ENCODE assay signal across 8 mouse cellular contexts in the genomic region with DNA sequence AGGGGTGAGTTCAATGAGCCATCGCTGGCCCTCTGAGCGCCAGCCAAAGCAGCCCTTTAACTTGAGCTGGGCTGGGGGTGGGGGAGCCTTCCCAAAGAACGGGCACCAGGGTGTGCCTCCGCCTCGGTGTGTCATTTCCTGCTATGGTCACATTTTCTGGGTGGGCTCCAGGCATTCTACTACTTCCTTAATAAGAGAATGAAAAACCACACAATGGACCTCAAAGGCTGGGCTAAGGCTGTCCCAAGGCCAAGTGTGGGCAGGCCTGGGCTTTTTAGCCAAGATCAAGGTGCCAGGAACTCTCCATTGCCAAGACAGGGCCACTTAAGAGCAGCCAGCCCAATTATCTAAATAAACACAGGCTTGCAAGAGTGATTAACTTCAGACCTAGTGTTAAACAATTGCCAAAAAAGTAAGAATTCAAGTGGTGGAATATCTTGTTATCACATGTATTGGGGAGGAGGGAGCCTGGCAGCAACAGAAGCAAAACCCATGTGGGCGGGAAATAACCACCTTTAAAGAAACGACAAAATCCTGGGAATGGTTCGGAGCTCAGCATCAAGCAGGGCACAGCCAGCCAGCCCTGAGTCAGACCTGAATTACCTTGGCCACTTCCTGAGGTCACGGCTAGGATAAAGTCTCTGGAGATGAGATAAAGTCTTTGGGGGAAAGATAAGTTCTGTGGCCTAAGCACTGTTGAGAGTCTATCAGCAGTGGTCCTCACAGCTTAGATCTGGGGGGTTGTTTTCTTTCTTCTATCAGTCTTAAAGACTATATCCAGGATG. TPM values are rescaled to one million over a fixed set of nuclear protein-coding genes. Genes with fewer than 3 reads are reported as not detected.
DNase-seq lines count a peak whose midpoint lies in the region; ATAC-seq and TF ChIP-seq lines count a peak whose summit lies in the region.

No protein-coding gene starts in this region.

- no peak for TF ChIP-seq EP300 in liver, postnatal 0 days (IDR thresholded peaks at IDR 0.05; ENCODE audit: low read depth)

- no peak overlapping the region for H3K27ac ChIP-seq in kidney, adult 2 months (ENCODE audit: insufficient read depth, low read depth, low read length)
- no peak overlapping the region for H3K27ac ChIP-seq in kidney, embryonic 14.5 days (ENCODE audit: low read depth, low read length)
- peak overlapping the region; percentile 63 for H3K27ac ChIP-seq in heart, embryonic 13.5 days (replicated peaks)
- H3K27ac ChIP-seq in liver, postnatal 0 days (ENCODE audit: low read depth) = no peak overlapping the region

- no peak for ATAC-seq in kidney, embryonic 14.5 days (ENCODE audit: low FRiP score, low TSS enrichment)
- ATAC-seq in heart, embryonic 13.5 days (ENCODE audit: extremely low read depth, insufficient number of reproducible peaks, low FRiP score, low TSS enrichment) = no peak
- no peak for ATAC-seq in liver, postnatal 0 days

- no peak for TF ChIP-seq CTCF in kidney, adult 2 months (conservative IDR thresholded peaks at IDR 0.05; ENCODE audit: insufficient read depth, insufficient read length, low read depth, low read length)
- no peak for TF ChIP-seq CTCF in liver, postnatal 0 days (IDR thresholded peaks at IDR 0.05; ENCODE audit: low read depth)

- no peak for TF ChIP-seq POLR2A in kidney, adult 2 months (IDR thresholded peaks at IDR 0.05; ENCODE audit: low read depth, low read length)

- H3K27me3 ChIP-seq in kidney, adult 2 months (replicated peaks; ENCODE audit: control insufficient read depth, insufficient read depth, low read length) = no peaks in the 10 kb centered on the region
- H3K27me3 ChIP-seq in kidney, embryonic 14.5 days (ENCODE audit: control insufficient read depth, insufficient read depth, low read length) = no peaks in the 10 kb centered on the region
- H3K27me3 ChIP-seq in heart, embryonic 13.5 days (replicated peaks) = no peaks in the 10 kb centered on the region; the same call in 1 of the 2 replicates
- no peaks in the 10 kb centered on the region for H3K27me3 ChIP-seq in liver, postnatal 0 days (ENCODE audit: insufficient read depth, low read length)

- no peak overlapping the region for H3K9ac ChIP-seq in kidney, embryonic 14.5 days (ENCODE audit: low read depth, low read length)
- no peak overlapping the region for H3K9ac ChIP-seq in heart, embryonic 13.5 days
- no peak overlapping the region for H3K9ac ChIP-seq in liver, postnatal 0 days (replicated peaks)

- no peak overlapping the region for H3K4me2 ChIP-seq in kidney, embryonic 14.5 days (replicated peaks; ENCODE audit: low read depth, low read length)
- no peak overlapping the region for H3K4me2 ChIP-seq in heart, embryonic 13.5 days
- no peak overlapping the region for H3K4me2 ChIP-seq in liver, postnatal 0 days (ENCODE audit: low read depth, low read length)

- H3K4me1 ChIP-seq in kidney, adult 2 months (ENCODE audit: control insufficient read depth, insufficient read depth, low read length) = no peaks in the 10 kb centered on the region
- H3K4me1 ChIP-seq in kidney, embryonic 14.5 days (ENCODE audit: control insufficient read depth, insufficient read depth, low read length) = 0 out of 2 replicates have a peak, but pooled peaks cover 3% of the 10 kb centered on the region
- H3K4me1 ChIP-seq in heart, embryonic 13.5 days = peaks cover 44% of the 10 kb centered on the region
- no peaks in the 10 kb centered on the region; the same call in 1 of the 2 replicates for H3K4me1 ChIP-seq in liver, postnatal 0 days (ENCODE audit: insufficient read depth)

- H3K36me3 ChIP-seq in kidney, adult 2 months (ENCODE audit: control insufficient read depth, insufficient read depth, low read length) = no peaks in the 10 kb centered on the region
- H3K36me3 ChIP-seq in kidney, embryonic 14.5 days (ENCODE audit: control insufficient read depth, insufficient read depth, low read length) = no peaks in the 10 kb centered on the region
- no peaks in the 10 kb centered on the region for H3K36me3 ChIP-seq in heart, embryonic 13.5 days
- H3K36me3 ChIP-seq in liver, postnatal 0 days (replicated peaks; ENCODE audit: insufficient read depth, low read length) = no peaks in the 10 kb centered on the region

- no peaks in the 10 kb centered on the region for H3K9me3 ChIP-seq in kidney, embryonic 14.5 days (ENCODE audit: control insufficient read depth, low read length)
- H3K9me3 ChIP-seq in heart, embryonic 13.5 days = peaks cover 3% of the 10 kb centered on the region; the same call in 1 of the 2 replicates
- H3K9me3 ChIP-seq in liver, postnatal 0 days (ENCODE audit: low read length) = peaks cover 6% of the 10 kb centered on the region

- peak; percentile 45 for DNase-seq in kidney, adult 2 months
- peak; percentile 18 for DNase-seq in brain, adult 2 months (ENCODE audit: low read depth, low spot score)
- DNase-seq in lung, postnatal 4 days = peak; percentile 70 to 82
- DNase-seq in right cerebral cortex, postnatal 14 days = no peak
- DNase-seq in natural killer cell, adult 2 months (ENCODE audit: low spot score in 2 of 2) = no peak
- DNase-seq in liver, postnatal 0 days = no peak

- H3K4me3 ChIP-seq in kidney, adult 2 months (ENCODE audit: insufficient read depth, low read depth, low read length) = no peak overlapping the region
- H3K4me3 ChIP-seq in kidney, embryonic 14.5 days (ENCODE audit: low read length) = no peak overlapping the region
- H3K4me3 ChIP-seq in heart, embryonic 13.5 days = no peak overlapping the region
- no peak overlapping the region for H3K4me3 ChIP-seq in liver, postnatal 0 days (ENCODE audit: low read depth, low read length)

- 53% methylated on average over 9 of the region's 9 CpGs for WGBS in kidney, adult 2 months
- WGBS in kidney, embryonic 14.5 days = 63% methylated on average over 9 of the region's 9 CpGs
- WGBS in heart, embryonic 13.5 days = 43% methylated on average over 9 of the region's 9 CpGs
- 39% methylated on average over 9 of the region's 9 CpGs for WGBS in liver, postnatal 0 days (ENCODE audit: insufficient replicate concordance)

RNA-seq across cellular contexts. Expression of gene Cfap298, which starts 48.9 kb away (rescaled TPM):
- polyA plus RNA-seq in kidney, adult 2 months (2012; rRNA removed) = 16.1 TPM in 2 replicates
- 47.7 and 50.7 TPM in 2 replicates for polyA plus RNA-seq in kidney, embryonic 14.5 days (2014; fragmentation: Nextera tagmentation; extraction: Ambion mirVana)
- 34.6 and 36.9 TPM in 2 replicates for polyA plus RNA-seq in heart, embryonic 13.5 days (2015; fragmentation: Nextera tagmentation; extraction: Ambion mirVana)
- 16.1 and 16.8 TPM in 2 replicates for polyA plus RNA-seq in liver, postnatal 0 days (2015; fragmentation: Nextera tagmentation; extraction: Ambion mirVana)

RNA-seq across cellular contexts. Expression of gene Eva1c, which starts 59.5 kb away (rescaled TPM):
- 5.8 and 8.3 TPM in 2 replicates for polyA plus RNA-seq in kidney, adult 2 months (2012; rRNA removed)
- polyA plus RNA-seq in kidney, embryonic 14.5 days (2014; fragmentation: Nextera tagmentation; extraction: Ambion mirVana) = 0.20 and 0.51 TPM in 2 replicates
- 2.6 and 3.6 TPM in 2 replicates for polyA plus RNA-seq in heart, embryonic 13.5 days (2015; fragmentation: Nextera tagmentation; extraction: Ambion mirVana)
- 0.67 and 1.1 TPM in 2 replicates for polyA plus RNA-seq in liver, postnatal 0 days (2015; fragmentation: Nextera tagmentation; extraction: Ambion mirVana)

Comparison
In these comparisons a context has a peak if more than half of its experiments do, and no peak if none do; other contexts are left out.
1. DNase-seq: peak in kidney, adult 2 months (single experiment), brain, adult 2 months (single experiment) and lung, postnatal 4 days (2 of 2); none in right cerebral cortex, postnatal 14 days (single experiment), natural killer cell, adult 2 months (0 of 2) and liver, postnatal 0 days (single experiment).